Mouse (Mus musculus): Measurements from ENCODE around the gene Vps51. TPM values are rescaled to one million over a fixed set of nuclear protein-coding genes. Genes with fewer than 3 reads are reported as not detected.
A peak's percentile ranks its signal among the peaks of the same experiment; 100 is the strongest.

Vps51 gene
- polyA plus RNA-seq (2012; rRNA removed): 81.6 and 95.9 TPM in 2 replicates
- polyA plus RNA-seq (2014; fragmentation: Nextera tagmentation; extraction: Ambion mirVana): 51.9 and 60.5 TPM in 2 replicates

GRCm38 (mm10) chr19:6076564-6077393 lies at the start of gene Vps51:
TSS of gene Vps51 (minus strand) at chr19:6077231.
- peak; percentile 88 for ATAC-seq (ENCODE audit: low FRiP score, low read depth)
- Histone ChIP-seq H3K27me3 (ENCODE audit: control insufficient read depth, insufficient read depth, low read length) (no peaks in the 10 kb centered on the region), H3K9me3 (ENCODE audit: control insufficient read depth, low read length) (no peaks in the 10 kb centered on the region), H3K27ac (replicated peaks; ENCODE audit: low read depth, low read length) (peak within 1 kb of the TSS; percentile 73), H3K4me3 (replicated peaks; ENCODE audit: low read length) (peak within 1 kb of the TSS; percentile 72), H3K36me3 (ENCODE audit: control insufficient read depth, insufficient read depth, low read length) (peaks cover 38% of the 10 kb centered on the region), H3K4me1 (ENCODE audit: control insufficient read depth, insufficient read depth, low read length) (peaks cover 3% of the 10 kb centered on the region; the same call in 1 of the 2 replicates), H3K4me2 (replicated peaks; ENCODE audit: low read depth, low read length, severe bottlenecking) (peak within 1 kb of the TSS; percentile 82), H3K9ac (ENCODE audit: low read depth, low read length, severe bottlenecking) (peak within 1 kb of the TSS; percentile 70)
- TF ChIP-seq POLR2A (IDR thresholded peaks at IDR 0.05; ENCODE audit: borderline replicate concordance, extremely low read depth, insufficient read depth, insufficient read length): no peak
- 1% methylated on average over 33 of the region's 33 CpGs for WGBS
- DNase-seq (ENCODE audit: low spot score): peak; percentile 95

- TF ChIP-seq POLR2A (IDR thresholded peaks at IDR 0.05; ENCODE audit: borderline replicate concordance, extremely low read depth, insufficient read depth, insufficient read length): no peak
- Histone ChIP-seq H3K4me1 (ENCODE audit: control insufficient read depth, insufficient read depth, low read length) (peaks cover 3% of the 10 kb centered on the region; the same call in 1 of the 2 replicates), H3K36me3 (ENCODE audit: control insufficient read depth, insufficient read depth, low read length) (peaks cover 6% of the 10 kb centered on the region; the same call in 1 of the 2 replicates), H3K4me3 (replicated peaks; ENCODE audit: low read length) (no peak overlapping the region), H3K27me3 (ENCODE audit: control insufficient read depth, insufficient read depth, low read length) (no peaks in the 10 kb centered on the region), H3K27ac (replicated peaks; ENCODE audit: low read depth, low read length) (no peak overlapping the region), H3K4me2 (replicated peaks; ENCODE audit: low read depth, low read length, severe bottlenecking) (no peak overlapping the region), H3K9me3 (ENCODE audit: control insufficient read depth, low read length) (no peaks in the 10 kb centered on the region), H3K9ac (ENCODE audit: low read depth, low read length, severe bottlenecking) (no peak overlapping the region)
- WGBS: 22% methylated on average over 4 of the region's 4 CpGs
- DNase-seq (ENCODE audit: low spot score) (peak; percentile 52), ATAC-seq (ENCODE audit: low FRiP score, low read depth) (no peak)
Measured at GRCm38 (mm10) chr19:6126289-6126688, 49.3 kb upstream of the Vps51 start.

GRCm38 (mm10) chr19:6124898-6125297 lies 47.9 kb upstream of the Vps51 start:
- no peak overlapping the region for H3K4me3 ChIP-seq (replicated peaks; ENCODE audit: low read length)
- no peak overlapping the region for H3K4me2 ChIP-seq (replicated peaks; ENCODE audit: low read depth, low read length, severe bottlenecking)
- DNase-seq (ENCODE audit: low spot score) (no peak), ATAC-seq (ENCODE audit: low FRiP score, low read depth) (no peak)
- no peak for TF ChIP-seq POLR2A (IDR thresholded peaks at IDR 0.05; ENCODE audit: borderline replicate concordance, extremely low read depth, insufficient read depth, insufficient read length)
- H3K4me1 ChIP-seq (ENCODE audit: control insufficient read depth, insufficient read depth, low read length): peaks cover 3% of the 10 kb centered on the region; the same call in 1 of the 2 replicates
- no peak overlapping the region for H3K27ac ChIP-seq (replicated peaks; ENCODE audit: low read depth, low read length)
- no peaks in the 10 kb centered on the region for H3K9me3 ChIP-seq (ENCODE audit: control insufficient read depth, low read length)
- H3K36me3 ChIP-seq (ENCODE audit: control insufficient read depth, insufficient read depth, low read length): peaks cover 14% of the 10 kb centered on the region
- 68% methylated on average over 2 of the region's 2 CpGs for WGBS
- H3K27me3 ChIP-seq (ENCODE audit: control insufficient read depth, insufficient read depth, low read length): no peaks in the 10 kb centered on the region
- no peak overlapping the region for H3K9ac ChIP-seq (ENCODE audit: low read depth, low read length, severe bottlenecking)

- H3K27me3 ChIP-seq (ENCODE audit: control insufficient read depth, insufficient read depth, low read length): no peaks in the 10 kb centered on the region
- H3K36me3 ChIP-seq (ENCODE audit: control insufficient read depth, insufficient read depth, low read length): peaks cover 14% of the 10 kb centered on the region
- H3K4me3 ChIP-seq (replicated peaks; ENCODE audit: low read length): no peak overlapping the region
- 68% methylated on average over 8 of the region's 8 CpGs for WGBS
- no peak for ATAC-seq (ENCODE audit: low FRiP score, low read depth)
- H3K4me1 ChIP-seq (ENCODE audit: control insufficient read depth, insufficient read depth, low read length): peaks cover 6% of the 10 kb centered on the region
- no peak overlapping the region for H3K9ac ChIP-seq (ENCODE audit: low read depth, low read length, severe bottlenecking)
- no peaks in the 10 kb centered on the region for H3K9me3 ChIP-seq (ENCODE audit: control insufficient read depth, low read length)
- no peak overlapping the region for H3K4me2 ChIP-seq (replicated peaks; ENCODE audit: low read depth, low read length, severe bottlenecking)
- no peak overlapping the region for H3K27ac ChIP-seq (replicated peaks; ENCODE audit: low read depth, low read length)
- no peak for DNase-seq (ENCODE audit: low spot score)
- TF ChIP-seq POLR2A (IDR thresholded peaks at IDR 0.05; ENCODE audit: borderline replicate concordance, extremely low read depth, insufficient read depth, insufficient read length): no peak
Measured at GRCm38 (mm10) chr19:6123330-6123729, 46.3 kb upstream of the Vps51 start.

GRCm38 (mm10) chr19:6121761-6122160 lies 44.7 kb upstream of the Vps51 start:
- Histone ChIP-seq H3K27me3 (ENCODE audit: control insufficient read depth, insufficient read depth, low read length) (no peaks in the 10 kb centered on the region), H3K4me1 (ENCODE audit: control insufficient read depth, insufficient read depth, low read length) (peaks cover 9% of the 10 kb centered on the region), H3K4me2 (replicated peaks; ENCODE audit: low read depth, low read length, severe bottlenecking) (no peak overlapping the region), H3K9ac (ENCODE audit: low read depth, low read length, severe bottlenecking) (no peak overlapping the region), H3K27ac (replicated peaks; ENCODE audit: low read depth, low read length) (no peak overlapping the region), H3K9me3 (ENCODE audit: control insufficient read depth, low read length) (no peaks in the 10 kb centered on the region), H3K4me3 (replicated peaks; ENCODE audit: low read length) (no peak overlapping the region), H3K36me3 (ENCODE audit: control insufficient read depth, insufficient read depth, low read length) (peaks cover 14% of the 10 kb centered on the region)
- DNase-seq (ENCODE audit: low spot score): no peak
- TF ChIP-seq POLR2A (IDR thresholded peaks at IDR 0.05; ENCODE audit: borderline replicate concordance, extremely low read depth, insufficient read depth, insufficient read length): no peak
- WGBS: 19% methylated on average over 10 of the region's 19 CpGs
- no peak for ATAC-seq (ENCODE audit: low FRiP score, low read depth)
